Mouse (Mus musculus) gastrocnemius, postnatal 25 days (tissue): ENCODE measurements around the gene Cd8b1. TPM values are rescaled to one million over a fixed set of nuclear protein-coding genes. Genes with fewer than 3 reads are reported as not detected.
"Not testable (repeated sequence)": the region's sequence is repeated elsewhere in the genome, so short reads cannot be mapped to it uniquely, and the experiment has no call there.

Source experiments
- DNase-seq: peaks from one replicate; pipeline ENCODE4 v3.0.0; 2022
- long read RNA-seq, 2 experiments: library from polyadenylated mRNA; stranded (forward); transcript quantifications; one replicate each; pipeline ENCODE4 v2.0.0; 2021
- total RNA-seq, 2 experiments: library from RNA; stranded (reverse); gene quantifications; 1 replicate in 1 of 2; 2 replicates in 1 of 2; pipeline ENCODE4 v1.2.3; 2021

The Cd8b1 gene
- total RNA-seq: under 1 TPM in 1 of 2 experiments, not detected in 1; 0.29 TPM
- long read RNA-seq, experiment 1: 0 reads
- long read RNA-seq, experiment 2: 0 reads

- peak; percentile 29 for DNase-seq
Measured at GRCm38 (mm10) chr6:71322491-71322921, at the start of gene Cd8b1. TSS of gene Cd8b1 (plus strand) at chr6:71322788.

DNA sequence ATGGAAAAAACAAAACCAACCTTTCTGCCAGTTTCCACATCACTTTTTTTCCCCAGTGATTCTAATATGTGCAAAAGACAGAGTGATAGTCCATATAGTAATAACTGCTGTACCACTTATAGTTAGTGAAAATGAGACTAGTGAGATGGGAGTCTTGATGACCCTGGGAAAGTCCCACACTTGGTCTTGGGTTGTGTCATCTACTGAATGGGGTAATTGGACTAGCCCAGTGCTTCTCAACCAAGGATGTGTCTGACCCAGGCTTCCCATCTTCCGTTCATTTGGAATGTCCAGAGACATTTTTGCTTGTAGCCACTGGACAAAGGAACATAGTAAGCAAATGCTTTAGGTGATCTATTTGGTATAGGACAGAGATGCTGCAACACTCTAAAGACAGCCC is 48.9 kb upstream of the Cd8b1 start:
- DNase-seq: no peak

- DNase-seq: no peak
Measured at GRCm38 (mm10) chr6:71274621-71275020, 48.0 kb upstream of the Cd8b1 start.

- no peak for DNase-seq
Measured at GRCm38 (mm10) chr6:71279418-71279817, 43.2 kb upstream of the Cd8b1 start.

DNA sequence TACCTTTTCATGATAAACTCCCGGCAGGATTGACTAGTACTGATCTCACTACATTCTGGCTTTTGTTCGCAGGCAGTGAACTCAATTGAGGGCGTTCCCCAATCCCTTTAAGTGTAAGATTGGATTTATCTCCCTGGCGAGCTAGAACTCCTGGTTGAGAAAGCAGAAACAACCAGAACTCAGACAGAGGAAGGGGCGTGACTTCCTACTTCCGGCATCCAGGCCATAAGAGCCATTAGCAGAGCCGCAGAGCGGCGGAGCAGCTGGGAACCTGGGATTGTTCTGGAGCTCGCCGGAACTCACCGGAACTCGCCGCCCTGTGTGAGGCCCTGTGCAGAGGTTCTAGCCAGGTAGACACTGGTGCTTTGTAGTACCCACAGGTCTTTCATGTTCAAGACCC is 29.1 kb upstream of the Cd8b1 start:
- DNase-seq: no peak

DNA sequence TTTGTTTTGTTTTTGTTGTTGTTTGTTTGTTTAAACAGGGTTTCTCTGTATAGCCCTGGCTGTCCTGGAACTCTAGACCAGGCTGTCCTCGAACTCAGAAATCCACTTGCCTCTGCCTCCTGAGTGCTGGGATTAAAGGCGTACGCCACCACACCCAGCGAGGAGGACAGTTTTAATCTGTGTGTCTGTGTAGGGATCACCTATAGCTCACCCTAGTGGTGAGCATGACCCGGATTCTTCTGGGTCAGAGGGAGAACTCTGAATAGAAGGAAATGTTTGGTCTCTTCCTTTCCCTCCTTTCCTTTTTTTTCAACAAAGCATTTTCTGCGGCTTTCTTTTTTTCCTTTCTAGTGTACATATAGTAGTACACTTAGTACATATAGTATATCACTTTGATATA is 27.3 kb upstream of the Cd8b1 start:
- DNase-seq: no peak

DNA sequence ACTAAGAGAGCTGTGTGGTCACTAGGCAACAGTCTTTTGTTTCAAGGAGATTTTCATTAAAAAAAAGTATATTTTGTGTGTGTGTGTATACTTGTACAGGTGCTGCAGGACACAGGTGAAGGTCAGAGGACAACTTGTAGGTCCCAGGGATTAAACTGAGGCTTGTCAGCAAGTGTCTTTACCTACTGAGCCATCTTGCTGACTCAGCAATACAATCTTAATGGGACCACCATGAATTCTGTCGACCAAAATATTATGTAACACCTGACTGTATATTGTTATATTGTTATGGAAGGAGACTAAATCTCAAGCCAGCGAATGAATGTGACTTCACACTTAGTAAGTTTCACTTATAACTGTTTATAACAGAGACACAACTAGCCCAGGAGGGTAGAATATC is 24.5 kb upstream of the Cd8b1 start:
- DNase-seq: no peak

GRCm38 (mm10) chr6:71298751-71299150 is 23.8 kb upstream of the Cd8b1 start:
- no peak for DNase-seq

- DNase-seq: peak; percentile 31
Measured at GRCm38 (mm10) chr6:71302097-71302731, 20.4 kb upstream of the Cd8b1 start.

GRCm38 (mm10) chr6:71307486-71307885 is 15.1 kb upstream of the Cd8b1 start:
- no peak for DNase-seq

DNA sequence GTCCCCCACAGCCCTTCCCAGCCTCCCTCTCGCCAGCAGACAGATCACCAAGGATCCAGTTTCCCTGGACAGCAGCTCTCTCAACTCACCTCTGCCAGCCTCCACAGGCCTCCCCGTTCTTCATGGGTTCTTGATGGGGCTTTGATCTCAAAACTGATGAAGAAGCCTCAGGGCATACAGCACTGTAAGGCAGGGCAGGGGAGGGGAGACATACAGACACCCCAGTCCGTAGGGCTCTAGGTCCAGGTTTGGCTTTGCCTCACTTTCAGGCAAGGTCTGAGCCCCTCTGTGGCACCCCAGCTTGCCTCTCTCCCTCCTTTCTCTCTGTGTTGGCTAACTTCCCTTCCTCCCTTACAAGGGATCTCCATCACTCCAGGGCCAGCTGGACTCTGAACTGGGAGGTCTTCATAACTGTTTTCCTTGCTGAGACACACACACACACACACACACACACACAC is 733 bp upstream of the Cd8b1 start, which contains the start of gene Smyd1:
TSS of gene Smyd1 (minus strand) at position 408 of the 458 bp plus-strand sequence.
- DNase-seq: no peak

DNA sequence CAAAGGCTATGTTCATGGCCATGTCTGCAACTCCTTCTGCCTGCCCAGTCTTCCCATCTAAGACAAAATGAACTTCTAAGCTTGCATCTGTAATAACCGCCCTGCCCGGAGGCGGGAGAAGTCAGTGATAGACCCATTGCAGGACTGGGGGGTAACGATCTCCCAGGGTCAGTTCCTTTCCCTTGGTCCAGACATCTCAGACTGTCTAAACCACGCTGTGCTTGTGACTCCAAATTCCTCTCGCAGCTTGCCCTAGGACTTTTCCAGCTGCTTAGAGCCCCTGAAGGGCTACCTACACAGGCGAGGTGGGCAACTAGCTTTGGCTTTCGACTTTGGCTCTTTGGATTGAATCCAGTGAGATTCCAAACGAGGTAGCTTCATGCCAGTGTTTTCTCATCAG is 2.2 kb downstream of the Cd8b1 start:
- no peak for DNase-seq

DNA sequence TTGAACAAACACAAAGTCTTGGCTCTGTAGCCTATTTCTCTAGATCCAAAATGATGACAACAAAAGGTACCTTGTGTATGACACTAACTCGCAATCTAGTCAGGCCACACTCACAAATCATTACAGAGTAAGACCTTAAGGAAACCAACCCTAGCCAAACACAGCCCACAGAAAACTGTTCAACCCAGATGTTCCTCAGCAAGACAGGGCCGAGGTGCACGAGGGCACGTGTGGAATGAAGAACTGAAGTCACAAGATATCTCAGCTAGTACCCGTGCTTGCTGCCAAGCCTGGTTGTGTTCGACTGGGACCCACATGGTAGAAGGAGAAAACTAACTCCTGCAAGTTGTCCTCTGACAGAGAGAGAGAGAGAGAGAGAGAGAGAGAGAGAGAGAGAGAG is 7.3 kb downstream of the Cd8b1 start:
- no peak for DNase-seq

GRCm38 (mm10) chr6:71330486-71330885 is 7.9 kb downstream of the Cd8b1 start:
- no peak for DNase-seq

- DNase-seq: not testable (repeated sequence)
Measured at GRCm38 (mm10) chr6:71331491-71331890, 8.9 kb downstream of the Cd8b1 start.

GRCm38 (mm10) chr6:71332236-71332965 is 9.8 kb downstream of the Cd8b1 start:
- no peak for DNase-seq

DNA sequence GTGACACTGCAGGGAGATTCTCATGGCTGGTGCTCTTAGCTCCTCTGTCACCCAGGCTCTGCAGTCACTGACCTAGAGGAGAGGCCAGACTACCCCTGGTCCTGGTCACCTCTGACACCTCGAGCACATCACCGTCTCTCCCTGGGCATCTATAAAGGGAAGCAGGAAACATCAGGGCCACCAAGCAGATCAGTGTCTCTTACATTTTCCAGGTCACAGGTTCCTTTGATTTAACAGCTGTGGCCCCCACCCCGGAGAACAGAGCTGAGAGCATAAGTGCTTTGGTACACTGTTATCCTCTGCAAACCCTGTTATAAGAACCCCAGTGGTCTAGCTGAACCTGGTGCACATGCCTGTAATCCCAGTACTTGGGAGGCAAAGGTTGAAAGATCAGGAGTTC is 10.4 kb downstream of the Cd8b1 start:
- no peak for DNase-seq

DNA sequence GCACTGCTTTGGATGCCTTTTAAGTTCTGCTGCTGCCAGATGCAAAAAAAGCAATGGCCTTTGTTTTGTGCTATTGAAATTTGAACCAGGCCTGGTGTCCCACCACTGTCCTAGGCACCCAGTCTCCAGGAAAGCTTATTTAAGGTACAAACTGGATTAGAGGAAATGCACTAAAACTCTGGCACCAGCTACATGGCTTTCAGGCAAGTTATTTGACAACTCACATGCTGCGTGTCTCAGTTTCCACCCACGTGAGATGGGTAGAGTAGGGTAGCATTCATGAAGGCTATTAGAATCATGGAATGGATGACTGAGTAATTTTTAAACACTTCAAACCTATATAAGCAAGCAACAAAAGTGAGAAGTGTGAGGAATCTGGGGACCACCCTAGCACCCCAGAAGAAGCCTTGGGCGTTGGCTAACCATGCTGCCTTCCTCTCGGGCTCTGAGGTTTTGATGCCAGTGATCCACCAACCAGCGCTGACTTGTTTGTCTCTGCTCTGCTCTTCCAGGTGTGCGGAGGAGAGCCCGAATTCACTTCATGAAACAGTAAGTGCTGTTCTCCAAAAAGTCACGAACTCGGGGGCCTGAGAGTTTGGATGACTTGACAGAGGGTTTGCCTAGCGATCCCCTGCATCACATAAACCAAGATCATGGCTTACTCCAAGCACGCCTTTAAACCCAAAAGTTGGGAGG is 11.1 kb downstream of the Cd8b1 start:
- DNase-seq: no peak

DNA sequence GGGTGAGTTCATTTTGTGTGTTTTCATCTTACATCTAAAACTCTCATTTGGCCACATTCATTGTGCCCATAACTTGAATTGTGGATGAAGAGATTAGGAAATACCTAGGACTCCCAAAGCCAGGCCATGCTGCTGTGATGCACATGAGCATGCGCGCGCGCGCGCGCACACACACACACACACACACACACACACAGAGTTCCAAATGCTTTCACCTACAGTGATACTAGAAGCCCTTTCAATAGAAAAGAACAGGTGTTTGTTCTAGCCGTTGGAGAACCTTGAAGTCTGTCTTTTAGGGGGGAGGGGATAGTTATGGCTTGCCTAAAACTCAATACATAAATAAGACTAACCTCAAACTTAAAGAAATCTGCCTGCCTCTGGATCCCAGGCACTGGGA is 15.1 kb downstream of the Cd8b1 start:
- no peak for DNase-seq

GRCm38 (mm10) chr6:71338941-71339340 is 16.4 kb downstream of the Cd8b1 start:
- DNase-seq: no peak

- no peak for DNase-seq
Measured at GRCm38 (mm10) chr6:71339351-71339750, 16.8 kb downstream of the Cd8b1 start.

GRCm38 (mm10) chr6:71341179-71341578 is 18.6 kb downstream of the Cd8b1 start:
- DNase-seq: peak; percentile 36

DNA sequence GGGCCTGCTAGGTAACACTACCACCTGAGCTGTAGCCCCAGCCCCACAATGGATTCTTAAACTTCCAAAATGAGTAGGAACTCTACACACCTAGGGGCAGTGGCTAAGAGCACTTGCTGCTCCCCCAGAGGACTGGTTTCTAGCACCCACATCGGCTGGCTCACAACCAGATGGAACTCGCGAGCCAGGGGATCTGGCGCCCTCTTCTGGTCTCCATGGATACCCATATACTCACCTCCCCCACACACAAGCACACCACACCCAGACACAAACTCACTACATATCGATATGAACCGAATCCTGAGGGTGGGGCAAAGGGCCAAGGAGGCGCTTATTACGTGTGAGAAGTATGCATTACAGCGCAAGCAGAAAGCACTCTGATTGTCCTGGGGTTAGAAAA is 25.4 kb downstream of the Cd8b1 start:
- no peak for DNase-seq
